Mouse (Mus musculus) R1 (cell line): ENCODE data around the gene Psmd2.

Source experiments
- DNase-seq: peaks from one replicate; pipeline ENCODE4 v3.0.0-alpha.2; 2018; ENCODE audit warnings: low read depth, low spot score

The Psmd2 gene

GRCm38 (mm10) chr16:20701729-20702521 is 50.5 kb downstream of the Psmd2 start:
- no peak for DNase-seq

- peak; percentile 90 for DNase-seq
Measured at GRCm38 (mm10) chr16:20702522-20702893, 51.1 kb downstream of the Psmd2 start.

- no peak for DNase-seq
Measured at GRCm38 (mm10) chr16:20703071-20703470, 51.6 kb downstream of the Psmd2 start.

- DNase-seq = no peak
Measured at GRCm38 (mm10) chr16:20703699-20704400, 52.4 kb downstream of the Psmd2 start.

GRCm38 (mm10) chr16:20705786-20706185 is 54.3 kb downstream of the Psmd2 start:
- DNase-seq = no peak

- peak; percentile 67 for DNase-seq
Measured at GRCm38 (mm10) chr16:20706407-20707055, 55.1 kb downstream of the Psmd2 start.

- DNase-seq = no peak
Measured at GRCm38 (mm10) chr16:20708220-20708938, 56.9 kb downstream of the Psmd2 start.

GRCm38 (mm10) chr16:20708939-20709734 is 57.7 kb downstream of the Psmd2 start:
- DNase-seq = no peak

- DNase-seq = no peak
Measured at GRCm38 (mm10) chr16:20710370-20710769, 58.9 kb downstream of the Psmd2 start.

- DNase-seq = no peak
Measured at GRCm38 (mm10) chr16:20710810-20711209, 59.4 kb downstream of the Psmd2 start.

- DNase-seq = no peak
Measured at GRCm38 (mm10) chr16:20712190-20712589, 60.7 kb downstream of the Psmd2 start.

GRCm38 (mm10) chr16:20712889-20713288 is 61.4 kb downstream of the Psmd2 start:
- DNase-seq = no peak
